Mouse (Mus musculus): ENCODE results near the gene Kif12.

The Kif12 gene

DNA sequence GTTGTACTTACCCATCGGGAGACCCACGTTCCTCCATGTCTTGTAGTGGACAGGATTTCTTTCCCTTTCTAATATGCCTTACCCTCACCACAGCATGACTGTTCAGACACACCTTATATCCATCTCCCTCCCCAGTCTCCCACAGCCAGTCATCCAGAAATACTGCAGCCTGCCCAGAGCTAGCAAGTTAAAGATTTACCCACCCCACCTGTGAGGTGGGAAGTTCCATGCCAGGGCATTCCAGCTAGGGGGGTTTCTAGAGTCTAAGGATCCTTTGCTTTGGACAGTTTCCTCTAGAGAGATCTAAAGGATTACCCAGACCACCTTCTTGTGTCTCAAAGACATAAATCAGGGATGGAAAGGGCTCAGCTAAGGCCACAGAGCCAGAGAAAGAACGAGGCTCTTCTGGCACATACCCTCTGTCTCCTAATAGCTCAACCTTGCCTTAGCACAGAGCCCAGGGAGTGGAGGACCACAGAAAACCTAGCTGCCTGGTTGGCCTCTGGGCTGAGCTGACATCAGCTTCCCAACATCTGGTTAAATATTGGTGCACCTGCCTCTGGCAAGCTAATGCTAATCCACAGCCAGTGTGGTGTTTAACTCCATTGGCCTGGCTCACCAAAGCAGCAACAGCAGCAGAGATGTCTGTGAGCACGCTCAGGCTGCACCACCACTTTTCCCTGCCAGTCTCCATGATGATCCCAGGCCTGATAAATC, at the start of gene Kif12:
Gene Kif12, minus strand, starts transcription at position 163 of the 717 bp plus-strand sequence.
- no peak for DNase-seq (ENCODE audit: low read depth)

DNA sequence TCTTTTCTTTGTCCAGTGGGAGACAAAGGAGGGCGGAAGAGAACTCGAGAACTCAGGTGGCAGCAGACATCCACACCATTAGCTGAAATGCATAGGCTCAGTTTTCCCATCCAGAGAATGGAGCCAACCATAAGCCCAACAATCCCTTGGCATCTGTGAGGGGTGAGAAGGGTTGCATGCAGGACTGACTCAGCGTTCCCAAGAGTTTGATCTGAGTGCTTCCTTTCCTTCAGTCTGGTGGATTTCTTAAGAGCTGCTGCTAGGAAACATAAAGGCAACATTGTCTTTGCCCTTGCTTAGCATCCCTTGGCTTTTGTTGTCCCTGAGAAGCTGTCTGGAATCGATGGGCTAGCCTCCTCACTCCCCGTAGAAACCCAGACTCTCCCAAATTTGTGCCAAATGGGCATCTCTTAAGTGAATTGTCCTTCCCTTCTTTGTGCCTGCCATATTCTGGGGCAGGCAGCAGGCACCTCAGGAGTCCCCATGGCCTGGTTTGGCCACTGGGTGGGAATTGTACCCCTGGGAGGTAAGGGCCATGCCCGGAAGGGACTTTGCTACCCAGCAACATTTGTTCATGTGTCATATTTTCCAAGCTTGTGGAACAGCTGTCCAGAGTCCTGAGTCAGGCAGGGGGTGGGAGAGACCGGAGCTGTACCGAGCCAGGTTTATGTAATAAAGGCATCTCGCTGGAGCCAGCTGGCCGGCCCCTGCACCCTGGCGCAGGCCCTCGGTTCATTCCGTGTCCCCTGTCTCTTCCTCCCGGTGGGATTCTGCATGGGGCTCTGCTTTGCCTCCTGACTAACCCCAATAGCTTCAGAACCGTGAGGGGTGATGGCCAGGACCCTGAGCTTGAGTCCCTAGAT, 49.4 kb upstream of the Kif12 start:
- no peak for DNase-seq (ENCODE audit: low read depth)

DNA sequence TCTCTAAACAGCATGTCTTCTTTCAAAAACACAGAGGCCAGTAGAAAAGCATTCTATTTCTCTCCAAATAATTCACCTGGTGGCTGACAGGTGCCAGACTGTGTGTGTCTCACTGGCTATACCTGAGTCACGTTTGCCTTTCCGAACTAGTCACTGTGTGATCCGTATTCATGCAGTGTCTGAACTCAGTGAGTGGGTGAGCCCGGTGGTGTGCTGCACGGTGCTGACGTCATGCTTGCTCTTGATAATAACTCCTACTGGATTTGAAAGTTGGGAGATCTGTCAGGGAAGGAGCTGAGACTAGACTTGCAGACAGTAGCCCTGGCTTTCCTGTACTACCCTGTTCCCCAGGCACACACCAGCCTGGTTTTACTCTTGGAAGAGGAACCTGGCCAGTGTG, 47.7 kb upstream of the Kif12 start:
- no peak for DNase-seq (ENCODE audit: low read depth)

DNA sequence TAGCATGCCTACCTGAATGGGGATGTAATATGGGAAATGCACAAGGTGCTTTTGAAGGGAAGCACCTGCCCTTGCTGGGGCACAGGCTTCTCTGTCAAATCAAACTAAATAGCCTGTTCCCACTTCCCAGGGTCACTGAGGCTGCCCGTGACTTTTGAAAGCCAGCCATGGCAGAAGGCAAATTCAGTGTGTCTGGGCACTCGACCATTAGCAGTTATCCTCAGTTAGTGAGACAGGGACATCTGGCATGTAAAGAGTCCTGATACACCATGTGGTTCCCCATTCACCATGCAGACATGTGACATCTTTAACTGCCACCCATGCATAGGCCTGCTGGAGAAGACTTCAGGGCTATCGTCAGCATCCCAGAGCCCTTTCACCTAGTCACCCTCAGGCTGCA, 47.1 kb upstream of the Kif12 start:
- no peak for DNase-seq (ENCODE audit: low read depth)

DNA sequence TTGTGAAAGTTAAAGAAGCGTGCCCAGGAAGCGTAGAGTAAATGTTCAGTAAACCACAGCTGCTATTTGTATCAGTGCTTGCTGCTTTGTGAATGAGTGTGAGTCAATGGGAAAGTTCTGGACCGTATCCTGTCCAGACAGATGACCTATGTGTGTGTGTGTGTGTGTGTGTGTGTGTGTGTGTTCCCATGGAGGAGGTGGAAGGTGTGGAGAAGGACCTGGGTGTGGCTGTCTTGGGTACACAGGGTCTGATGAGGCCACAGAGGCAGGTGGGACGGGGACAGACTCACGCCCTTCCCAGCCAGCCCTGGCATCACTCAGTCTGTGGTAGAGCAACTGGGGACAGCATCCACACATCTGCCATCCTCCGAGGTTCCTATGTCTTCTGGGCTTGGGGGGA, 45.6 kb upstream of the Kif12 start:
- no peak for DNase-seq (ENCODE audit: low read depth)

DNA sequence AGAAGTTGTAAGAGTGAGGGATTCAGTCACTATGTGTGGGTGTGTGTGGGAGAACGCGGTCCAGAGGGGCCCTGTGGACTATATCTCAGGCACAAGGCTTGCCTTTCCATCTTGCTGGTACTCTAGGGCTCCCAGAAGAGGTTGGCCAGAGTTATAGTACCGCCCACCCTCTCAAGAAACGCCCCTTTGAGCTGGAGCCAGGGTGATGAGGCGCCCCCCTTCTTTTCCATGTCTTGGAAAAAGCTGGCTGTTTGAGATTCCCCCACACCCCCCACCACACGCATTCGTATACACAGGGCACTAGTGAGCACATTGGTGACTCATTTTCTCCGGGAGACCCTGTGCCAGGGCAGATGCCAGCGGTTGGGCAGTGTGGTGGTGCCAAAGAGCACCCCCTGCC, 44.6 kb upstream of the Kif12 start:
- no peak for DNase-seq (ENCODE audit: low read depth)

DNA sequence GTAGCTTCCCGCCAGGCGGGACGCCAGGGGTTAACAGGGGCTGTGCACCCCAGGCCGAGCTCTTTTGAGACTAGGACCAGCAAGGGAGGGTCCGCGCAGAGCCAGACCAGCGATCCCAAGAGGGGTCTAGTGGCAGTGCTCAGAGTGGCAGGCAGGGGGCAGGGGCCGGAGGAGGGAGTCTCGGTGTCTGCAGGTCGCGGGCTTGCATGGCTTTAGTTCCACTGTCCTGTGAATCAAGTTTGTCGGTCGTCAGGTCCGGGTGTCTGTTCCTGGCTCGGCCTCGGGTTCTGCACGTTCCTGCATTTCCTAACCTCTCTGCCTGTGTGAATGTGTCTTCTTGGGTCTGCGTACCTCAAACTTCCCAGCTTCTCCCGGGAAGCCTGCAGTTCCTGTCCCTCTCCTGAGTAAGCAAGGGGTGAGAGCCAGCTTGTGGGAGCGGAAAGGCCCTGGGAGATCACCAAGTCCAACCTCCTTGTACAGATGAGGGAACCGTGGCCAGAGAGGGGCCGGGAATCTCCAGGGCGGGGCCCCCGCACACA, 44.1 kb upstream of the Kif12 start:
- peak; percentile 41 for DNase-seq (ENCODE audit: low read depth)

DNA sequence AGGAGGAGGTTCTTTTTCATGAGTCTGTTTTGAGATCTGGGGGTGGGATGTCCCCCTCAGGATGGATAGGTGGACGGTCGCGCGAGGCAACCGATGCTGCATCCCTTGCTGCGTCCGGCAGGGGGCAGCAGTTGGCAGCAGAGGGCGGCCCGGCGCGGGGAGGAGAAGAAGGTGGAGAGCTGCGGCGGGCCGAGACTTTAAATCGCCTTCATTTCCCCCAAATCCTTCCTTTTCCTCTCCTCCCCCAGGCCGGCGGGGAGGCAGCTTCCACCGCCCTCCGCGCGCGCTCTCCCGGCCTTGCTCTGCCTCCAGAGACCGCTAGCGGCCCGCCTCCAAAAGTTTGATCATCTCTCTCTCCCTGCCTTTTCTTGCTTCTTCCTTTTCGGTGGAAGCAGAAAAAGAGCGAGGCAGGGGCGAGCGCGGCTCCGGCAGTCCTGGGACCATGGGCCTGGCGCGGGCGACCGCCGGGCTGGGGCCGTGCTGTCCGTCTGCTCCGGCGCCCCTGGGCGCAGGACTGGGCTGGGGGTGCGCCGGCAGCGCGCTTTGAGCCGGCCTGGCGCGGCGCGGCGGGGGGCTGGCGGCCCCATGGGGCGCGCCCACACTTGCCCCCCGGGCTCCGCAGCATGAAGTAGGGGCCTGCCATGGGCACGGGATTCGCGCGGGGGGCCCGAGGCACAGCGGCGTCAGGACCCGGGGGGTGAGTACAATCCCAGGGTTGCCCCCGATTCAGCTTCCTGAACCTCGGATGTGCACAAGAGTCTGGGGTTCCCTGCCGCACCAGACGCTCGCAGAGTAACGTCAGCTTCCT, 43.5 kb upstream of the Kif12 start:
- DNase-seq (ENCODE audit: low read depth): peak; percentile 75

DNA sequence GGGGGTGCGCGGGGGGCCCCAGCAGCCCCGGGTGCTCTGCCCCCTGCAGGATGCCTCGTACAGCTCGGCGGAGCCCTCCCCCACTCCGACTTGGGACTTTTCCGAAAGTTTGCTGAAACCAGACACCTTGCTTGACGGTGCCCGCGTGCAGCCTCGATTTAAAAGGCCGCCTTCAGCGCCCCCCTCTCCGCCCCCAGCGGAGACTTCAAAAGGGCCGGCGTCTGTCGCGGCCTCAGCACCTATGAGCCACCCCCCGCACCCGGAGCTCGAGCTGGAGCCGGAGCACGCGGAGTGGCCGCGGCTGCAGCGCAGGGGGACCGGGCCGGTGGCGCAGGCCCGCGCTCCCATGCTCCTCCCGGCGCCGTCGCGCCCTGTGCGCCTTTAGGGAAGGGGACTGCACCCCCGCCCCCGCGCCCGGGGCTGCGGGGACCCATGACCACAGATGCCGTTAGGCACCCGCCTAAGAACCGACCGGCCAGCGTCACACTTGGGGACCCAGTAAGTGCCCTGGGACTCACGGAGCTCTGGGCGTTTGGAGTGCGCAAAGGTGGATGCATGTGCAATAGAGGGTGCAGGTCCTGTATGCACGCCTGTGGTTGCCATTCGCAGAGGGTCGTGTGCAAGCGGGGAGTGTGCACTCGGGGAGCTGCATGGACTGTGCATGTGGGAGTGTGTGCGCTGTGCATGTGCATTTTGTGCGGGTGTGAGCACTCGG, 42.1 kb upstream of the Kif12 start, which contains the start of gene Col27a1:
Gene Col27a1, plus strand, starts transcription at position 98 of the 715 bp plus-strand sequence.
- DNase-seq (ENCODE audit: low read depth): peak; percentile 35

DNA sequence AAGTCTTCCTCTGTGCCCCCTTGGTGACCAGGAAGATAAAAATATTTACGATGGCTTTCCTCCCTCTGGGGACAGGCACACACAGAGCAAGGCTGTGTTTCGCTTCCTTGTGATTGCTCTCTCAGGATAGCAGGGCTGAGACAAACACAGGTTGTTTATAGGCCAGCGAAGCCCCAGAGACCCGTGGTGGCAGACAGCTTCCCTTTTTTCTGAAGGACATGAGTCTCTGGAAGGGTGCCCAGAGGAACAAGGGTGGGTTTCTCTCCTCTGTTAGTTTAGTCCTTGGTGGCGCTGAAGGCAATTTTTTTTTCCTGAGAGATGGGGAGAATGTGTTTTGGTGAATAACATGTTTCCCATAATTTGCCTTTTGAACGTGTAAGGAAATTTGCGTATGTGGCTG, 33.7 kb upstream of the Kif12 start:
- DNase-seq (ENCODE audit: low read depth): no peak

DNA sequence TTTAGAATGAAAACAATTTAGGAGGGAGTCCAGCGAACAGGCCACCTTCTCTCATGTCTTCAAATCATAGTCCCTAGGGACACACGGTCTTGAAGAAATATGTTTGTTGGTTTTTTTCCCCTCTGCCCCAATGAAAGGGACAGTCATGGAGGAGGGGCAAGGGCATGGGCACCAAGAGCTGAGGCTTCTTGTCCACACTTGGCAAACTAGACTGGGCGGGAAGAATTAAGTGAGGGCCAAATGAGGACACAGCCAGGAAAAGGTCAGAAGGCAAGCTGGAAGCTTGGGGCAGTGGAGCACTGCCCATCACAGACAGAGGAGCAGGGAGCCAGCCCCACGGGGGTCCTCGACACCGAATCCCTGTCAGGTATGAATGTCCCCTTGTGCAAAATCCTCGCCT, 31.9 kb upstream of the Kif12 start:
- DNase-seq (ENCODE audit: low read depth): no peak

DNA sequence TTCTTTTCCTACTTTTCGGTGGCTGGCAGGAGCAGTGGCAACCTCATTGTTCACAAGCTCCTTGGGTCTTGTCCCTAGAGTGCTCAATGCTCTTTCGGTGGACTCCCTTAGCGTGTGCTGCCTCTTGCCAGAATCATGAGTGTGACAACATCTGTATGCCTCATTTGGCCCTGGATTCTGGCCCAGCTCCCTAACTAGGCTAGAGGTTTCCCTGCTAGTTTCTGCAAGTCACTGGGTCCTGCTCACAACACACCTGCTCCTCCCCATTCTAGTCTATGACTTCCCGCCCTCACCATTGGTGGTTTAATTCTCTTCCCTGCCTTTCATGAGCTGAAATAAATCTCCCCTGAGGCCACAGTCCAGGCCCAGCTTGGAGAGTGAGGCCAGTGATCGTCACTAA, 27.4 kb upstream of the Kif12 start:
- no peak for DNase-seq (ENCODE audit: low read depth)

DNA sequence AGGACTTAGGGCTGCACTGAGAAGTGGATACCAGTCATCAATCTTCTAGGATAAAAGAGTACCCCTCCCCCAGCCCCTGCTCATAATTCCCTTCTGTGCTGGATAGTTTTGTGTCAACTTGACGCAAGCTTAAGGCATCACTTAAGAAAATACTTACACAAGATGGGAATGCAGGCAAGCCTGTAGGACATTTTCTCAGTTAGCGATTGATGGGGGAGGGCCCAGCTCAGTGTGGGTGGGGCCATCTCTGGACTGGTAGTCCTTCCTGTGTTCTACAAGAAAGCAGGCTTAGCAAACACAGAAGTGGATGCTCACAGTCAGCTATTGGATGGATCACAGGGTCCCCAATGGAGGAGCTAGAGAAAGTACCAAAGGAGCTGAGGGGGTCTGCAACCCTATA, 22.4 kb upstream of the Kif12 start:
- DNase-seq (ENCODE audit: low read depth): no peak

DNA sequence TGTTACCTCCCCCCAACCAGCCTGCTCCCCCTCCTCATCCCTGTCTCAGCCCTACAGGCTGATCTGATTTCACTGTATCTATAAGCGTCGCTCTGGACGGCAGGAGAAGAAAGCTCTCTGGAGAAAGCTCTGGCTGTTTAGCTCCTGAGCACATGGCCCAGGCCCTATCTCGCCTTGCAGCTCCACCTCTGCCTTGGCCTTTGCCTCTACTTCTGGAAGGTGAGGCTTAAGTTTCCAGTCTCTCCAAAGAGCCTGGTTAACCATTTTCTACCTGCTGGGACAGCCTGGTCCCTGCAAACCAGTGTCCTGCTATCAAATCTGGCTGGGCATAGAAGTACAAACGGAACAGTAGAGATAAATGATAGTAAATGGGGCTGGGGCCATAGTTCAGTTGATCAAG, 19.7 kb upstream of the Kif12 start:
- no peak for DNase-seq (ENCODE audit: low read depth)

DNA sequence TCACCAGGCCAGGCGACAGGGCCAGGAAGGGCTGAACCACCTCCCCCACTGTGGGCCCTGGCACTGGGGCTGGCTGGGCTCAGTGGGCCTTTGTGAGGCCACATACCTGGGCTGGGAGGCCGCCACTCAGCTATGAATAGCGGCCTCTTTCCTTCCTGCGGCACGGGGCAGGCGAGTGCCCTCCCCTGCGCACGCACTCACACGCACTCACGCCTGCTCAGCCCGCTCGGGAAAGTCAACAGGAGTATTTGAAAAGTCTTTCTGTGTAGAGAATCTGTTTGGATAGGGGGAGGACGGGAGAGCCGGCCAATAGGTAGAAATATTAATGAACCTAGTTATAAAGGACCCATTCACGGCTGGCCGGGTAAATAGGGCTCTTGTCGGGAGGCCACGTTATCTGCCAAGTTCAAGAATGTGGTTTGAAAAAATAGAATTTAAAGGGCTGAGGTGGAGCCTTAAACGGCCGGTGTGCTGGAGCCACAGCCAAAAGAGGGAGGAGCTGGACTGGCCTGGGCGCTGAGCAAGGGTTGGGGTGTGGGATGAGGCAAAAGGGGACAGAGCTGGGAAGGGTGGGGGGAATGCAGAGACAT, 14.4 kb upstream of the Kif12 start:
- no peak for DNase-seq (ENCODE audit: low read depth)

DNA sequence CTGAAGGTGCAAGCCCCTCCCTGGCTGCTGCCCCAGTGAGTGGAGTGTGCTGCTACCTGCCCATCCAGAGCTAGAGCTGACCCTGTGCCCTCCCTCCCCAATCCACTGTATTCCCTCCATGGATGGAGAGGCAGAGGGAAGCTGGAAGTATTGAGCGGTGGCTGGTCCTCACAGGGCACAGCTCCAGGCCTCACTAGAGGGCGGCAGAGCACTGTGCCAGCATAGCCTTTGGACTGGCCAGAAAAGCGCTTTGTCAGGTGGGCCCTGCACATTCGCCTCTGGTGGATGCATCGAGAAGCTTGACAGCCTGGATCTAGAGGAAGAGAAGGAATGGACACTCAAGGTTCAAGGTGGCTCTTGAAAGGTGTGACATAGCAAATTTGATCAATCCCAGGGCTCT, 9.6 kb upstream of the Kif12 start:
- DNase-seq (ENCODE audit: low read depth): peak; percentile 10

DNA sequence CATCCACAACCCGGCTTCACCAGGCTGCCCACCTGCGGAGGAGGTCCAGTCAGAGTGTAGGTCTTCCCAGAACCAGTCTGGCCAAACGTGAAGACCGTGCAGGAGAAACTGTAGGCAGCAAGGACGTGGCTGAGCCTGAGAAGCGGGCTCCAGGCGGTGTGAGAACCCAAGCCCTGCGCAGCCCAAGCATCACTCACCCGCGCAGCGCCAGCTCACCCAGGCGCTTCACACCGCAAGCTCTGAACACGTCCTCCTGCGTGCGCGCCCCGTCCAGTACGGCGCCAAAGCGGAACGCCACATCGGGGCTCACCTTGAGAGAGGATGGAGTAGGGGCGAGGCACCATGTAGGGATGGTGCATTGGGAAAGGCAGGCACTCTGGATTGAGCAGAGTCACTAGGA, 809 bp downstream of the Kif12 start:
- DNase-seq (ENCODE audit: low read depth): no peak

DNA sequence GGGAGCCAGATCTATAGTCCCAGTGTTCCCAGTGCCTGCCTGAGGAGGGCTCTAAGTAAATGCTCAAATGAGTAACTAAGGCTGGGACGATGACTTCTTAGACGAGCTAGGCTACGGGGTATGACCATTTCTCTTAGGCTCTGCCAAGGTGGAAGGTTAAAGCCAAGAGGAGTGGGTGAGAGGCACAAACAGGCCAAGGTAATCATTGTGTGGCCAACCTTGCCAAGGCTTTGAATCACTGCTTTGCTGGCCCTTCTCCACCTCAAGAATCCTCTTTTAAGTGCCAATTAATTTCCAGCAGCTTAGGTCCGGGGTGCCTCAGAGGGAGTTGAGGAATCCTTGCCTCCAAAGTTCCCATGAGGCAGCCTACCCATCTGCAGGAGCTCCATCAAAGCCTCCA, 1.9 kb downstream of the Kif12 start:
- no peak for DNase-seq (ENCODE audit: low read depth)

DNA sequence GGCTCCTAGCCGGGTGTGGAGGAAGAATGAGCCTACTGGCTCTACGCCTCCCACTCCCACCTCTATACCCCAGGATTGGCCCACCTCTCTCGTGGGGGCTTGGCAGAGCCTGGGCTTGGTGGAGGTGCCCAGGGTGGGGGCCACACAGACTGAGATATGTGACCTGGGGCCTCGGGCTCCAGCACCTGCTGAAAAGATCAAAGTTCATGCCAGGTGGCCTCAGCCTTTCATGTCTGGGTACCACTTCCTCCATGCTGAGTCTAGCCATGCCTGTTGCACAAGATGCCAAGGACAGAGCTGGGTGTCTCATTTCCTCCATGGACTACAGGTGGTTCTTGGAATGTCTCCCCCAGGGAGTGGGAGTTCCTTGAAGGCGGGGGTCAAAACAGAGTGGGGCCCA, 5.6 kb downstream of the Kif12 start:
- no peak for DNase-seq (ENCODE audit: low read depth)

DNA sequence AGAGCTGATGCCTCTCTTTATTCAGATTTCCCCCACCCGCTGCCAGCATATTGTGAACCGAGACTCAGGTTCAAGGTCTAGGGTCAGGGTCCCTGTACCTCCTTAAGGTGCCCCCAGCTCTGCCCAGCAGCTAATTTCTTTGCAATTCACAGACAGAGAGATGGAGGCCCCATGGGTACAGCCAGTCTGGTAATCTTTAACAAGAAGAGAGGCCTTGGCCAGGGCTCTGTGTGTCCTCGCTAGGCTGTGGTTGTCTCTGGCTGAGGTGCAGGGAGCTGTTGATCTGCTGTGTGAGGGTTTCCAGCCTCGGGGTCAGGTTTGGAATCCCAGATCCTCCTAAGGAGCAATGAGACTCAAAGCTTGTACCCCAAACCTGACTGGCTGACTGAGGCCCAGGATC, 6.3 kb downstream of the Kif12 start:
- no peak for DNase-seq (ENCODE audit: low read depth)

DNA sequence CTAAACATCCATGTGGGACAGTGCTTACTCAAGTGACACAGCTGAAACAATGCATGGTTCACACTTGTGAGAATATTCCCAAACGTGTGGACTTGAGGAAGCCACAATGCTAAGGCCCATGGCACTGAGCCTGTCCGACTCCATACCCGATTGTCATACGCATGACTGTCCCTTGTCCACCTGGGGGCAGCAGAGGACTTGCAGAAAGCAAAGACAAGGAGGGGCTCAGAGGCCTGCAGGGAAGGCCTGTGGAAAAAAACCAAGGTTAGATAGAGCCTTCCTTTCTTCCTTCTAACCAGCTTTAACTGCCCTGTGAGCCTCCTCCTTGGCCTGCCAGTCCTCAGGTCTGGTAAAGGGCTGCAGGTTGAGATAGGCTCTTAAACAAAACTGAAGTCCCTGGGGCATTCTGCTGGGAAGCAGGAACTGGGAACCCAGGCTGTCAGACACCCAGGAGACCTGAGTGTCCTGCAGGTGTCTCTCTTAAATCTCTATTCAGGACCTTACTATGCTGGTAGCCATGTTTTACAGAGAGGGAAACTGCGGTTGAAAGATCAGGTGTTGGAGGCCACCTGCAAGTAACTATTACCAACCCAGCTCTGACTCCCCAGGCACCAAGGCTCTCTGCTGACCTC, 12.9 kb downstream of the Kif12 start:
- peak; percentile 62 for DNase-seq (ENCODE audit: low read depth)

Measured in induced T-regulatory cell, adult 2 months (primary cell).